Mouse (Mus musculus): ENCODE results near the gene Foxp2.

The Foxp2 gene

DNA sequence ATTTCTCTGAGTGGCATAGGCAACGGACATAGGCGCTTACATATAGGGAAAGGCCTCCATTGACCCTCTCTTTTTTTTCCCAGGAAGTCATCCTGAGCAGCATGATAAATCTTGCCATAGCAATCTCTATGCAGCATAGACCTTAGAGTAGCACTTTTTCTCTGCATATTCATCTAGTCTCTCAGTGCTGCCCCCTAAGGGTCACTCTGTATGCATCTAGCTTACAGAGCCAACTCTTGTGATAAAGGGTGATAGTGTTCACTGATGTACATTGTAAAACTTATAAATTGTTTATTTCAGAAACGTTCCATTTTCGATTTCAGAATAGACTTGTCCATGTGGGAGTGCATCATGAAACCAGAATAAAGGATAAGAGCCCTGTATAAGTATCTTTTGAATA, 454.7 kb downstream of the Foxp2 start:
- in situ Hi-C loops (cut with MboI; ENCODE audit: low sequenced_read_pairs): no loop called here

DNA sequence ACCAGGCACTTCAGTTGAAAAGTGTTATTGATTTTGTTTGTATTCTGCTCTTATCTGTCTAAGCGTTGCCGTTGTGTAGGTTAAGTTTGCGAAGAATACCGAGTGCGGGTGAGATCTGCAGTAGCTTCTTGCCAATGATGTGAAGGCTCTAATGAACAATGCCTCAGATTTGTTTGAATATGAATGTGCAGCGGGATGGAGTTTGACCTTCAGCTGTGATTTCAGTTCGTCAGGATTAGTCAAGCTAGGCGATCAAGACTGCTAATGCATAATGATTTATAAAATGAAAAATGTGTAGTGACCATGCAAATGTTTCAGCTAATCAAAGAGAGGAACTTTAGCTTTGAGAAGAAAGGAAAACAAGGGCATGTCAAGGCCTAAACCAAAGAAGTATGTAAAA, 469.1 kb downstream of the Foxp2 start:
- in situ Hi-C loops (cut with MboI; ENCODE audit: low sequenced_read_pairs): no loop called here

DNA sequence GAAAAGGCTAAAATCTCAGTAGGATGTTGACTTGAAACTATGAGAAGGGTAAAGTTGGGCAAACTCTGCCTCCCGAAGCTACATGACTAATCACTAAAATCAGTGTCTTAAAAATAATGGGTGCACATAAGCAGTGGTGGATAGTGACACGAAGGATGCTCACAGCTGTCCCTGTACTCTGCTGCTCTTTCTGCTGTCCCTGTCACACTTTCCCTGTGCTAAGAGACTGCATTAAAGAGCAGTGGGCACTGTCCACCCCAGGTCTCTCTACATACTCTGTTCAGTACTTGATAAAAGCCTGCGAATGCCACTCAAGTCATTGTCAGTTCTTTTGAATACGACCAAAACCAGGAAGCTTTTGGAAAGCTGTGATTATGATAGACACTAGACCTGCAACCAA, 469.7 kb downstream of the Foxp2 start:
- in situ Hi-C loops (cut with MboI; ENCODE audit: low sequenced_read_pairs): no loop called here

DNA sequence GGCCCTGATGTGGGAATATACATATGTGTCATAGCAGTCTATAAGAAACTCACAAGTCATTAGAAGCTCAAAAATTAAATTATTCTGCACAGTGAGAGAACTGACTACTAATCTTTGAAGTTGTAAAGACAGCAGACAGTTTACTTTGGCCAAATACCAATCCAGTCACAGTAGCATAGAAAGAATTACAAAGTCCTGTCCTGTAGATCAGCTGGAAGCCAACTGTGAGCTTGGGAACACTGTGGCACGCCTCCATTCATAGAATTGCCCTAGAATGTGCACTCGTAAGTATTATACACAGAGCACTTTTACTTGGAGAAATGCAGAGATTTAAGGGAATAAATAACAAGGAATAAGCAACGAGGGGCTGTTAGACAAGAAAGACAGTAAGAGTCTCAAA, 472.5 kb downstream of the Foxp2 start:
- in situ Hi-C loops (cut with MboI; ENCODE audit: low sequenced_read_pairs): no loop called here

DNA sequence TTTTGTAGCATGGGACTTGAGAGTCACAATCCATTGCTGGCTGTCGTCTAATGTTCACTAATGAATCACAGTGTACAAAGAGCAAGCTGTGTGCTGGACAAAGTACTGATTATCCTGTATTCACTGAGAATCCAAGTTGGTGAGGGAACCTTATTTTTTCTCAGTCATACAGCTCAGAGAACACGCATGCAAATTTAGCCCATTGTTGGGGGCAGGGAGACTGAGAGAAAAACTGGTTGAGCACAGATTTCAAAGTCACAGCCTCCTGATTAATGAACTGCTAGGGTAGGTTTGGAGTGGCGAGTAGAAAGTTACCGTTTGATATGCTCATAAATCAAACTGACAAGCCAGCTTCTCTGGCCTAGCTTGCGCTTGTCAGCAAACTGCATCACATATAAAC, 477.1 kb downstream of the Foxp2 start:
- in situ Hi-C loops (cut with MboI; ENCODE audit: low sequenced_read_pairs): no loop called here

DNA sequence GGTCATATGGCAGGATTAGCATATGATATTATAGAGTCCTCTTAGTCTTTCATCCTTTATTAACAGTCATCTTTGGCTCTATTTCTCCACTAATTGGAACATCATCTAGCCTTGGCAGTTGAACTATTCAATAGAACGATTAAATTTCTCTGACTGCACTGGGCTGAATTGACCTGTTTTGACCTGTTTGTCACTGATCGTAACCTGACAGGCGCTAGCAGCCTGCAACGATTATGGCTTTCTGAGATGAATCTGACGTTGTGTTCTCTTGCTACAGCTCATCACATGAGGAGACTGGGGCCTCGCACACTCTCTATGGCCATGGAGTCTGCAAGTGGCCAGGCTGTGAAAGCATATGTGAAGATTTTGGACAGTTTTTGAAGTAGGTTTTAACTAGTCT, 495.3 kb downstream of the Foxp2 start:
- in situ Hi-C loops (cut with MboI; ENCODE audit: low sequenced_read_pairs): no loop called here

DNA sequence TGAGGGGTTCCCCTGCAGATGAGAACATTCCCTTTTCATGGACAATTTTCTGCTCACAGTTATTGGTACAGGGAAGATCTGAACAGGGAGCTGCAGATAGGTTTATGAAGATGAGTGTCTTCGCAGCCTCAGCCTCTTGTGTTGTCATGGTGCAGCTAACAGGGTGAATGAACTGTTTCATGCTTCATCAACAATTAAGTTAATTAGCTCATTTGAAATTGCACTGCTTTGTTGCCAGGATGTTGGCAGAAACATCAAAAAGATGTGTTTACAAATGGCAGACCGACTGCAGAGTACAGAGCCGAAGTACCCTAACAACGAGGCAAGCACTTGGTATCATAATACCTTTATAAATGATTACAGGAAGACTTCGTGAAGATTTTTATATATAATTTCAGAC, 496.3 kb downstream of the Foxp2 start:
- in situ Hi-C loops (cut with MboI; ENCODE audit: low sequenced_read_pairs): no loop called here

DNA sequence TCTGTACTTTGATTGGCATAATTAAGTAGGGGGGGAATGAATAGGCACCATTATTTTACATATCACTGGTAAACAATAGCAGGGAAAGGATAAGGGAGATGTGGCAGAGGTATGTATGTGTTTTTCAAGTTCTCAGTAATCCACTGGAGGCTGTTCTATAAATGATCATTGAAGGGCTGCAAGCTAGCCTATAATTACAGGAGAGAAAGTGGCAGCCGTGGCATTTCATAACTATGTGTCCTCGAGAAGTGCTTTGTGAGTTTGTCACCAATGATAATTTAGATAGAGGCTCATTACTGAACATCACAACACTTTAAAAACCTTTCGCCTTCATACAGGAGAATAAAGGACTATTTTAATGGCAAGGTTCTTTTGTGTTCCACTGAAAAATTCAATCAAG, 500.0 kb downstream of the Foxp2 start:
- in situ Hi-C loops (cut with MboI; ENCODE audit: low sequenced_read_pairs): no loop called here

DNA sequence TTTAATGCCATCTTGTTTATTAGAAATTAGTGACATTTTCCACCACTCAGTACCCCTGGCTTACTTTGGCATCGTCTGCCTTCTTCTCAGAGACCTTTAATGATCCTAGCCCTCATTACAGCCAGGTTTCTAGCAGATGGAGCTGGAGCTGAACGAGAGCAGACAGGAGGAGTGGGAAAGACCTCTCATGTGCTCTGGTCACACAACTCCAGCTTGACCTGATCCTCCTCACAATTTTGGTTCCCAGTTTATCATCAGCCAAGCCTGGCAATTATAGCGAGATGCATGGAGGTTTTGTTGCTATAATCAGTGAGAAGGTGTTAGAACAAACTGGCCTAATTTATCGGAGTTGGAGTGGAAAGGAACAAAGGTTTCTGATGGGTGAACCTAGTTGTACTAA, 500.9 kb downstream of the Foxp2 start:
- in situ Hi-C loops (cut with MboI; ENCODE audit: low sequenced_read_pairs): no loop called here

DNA sequence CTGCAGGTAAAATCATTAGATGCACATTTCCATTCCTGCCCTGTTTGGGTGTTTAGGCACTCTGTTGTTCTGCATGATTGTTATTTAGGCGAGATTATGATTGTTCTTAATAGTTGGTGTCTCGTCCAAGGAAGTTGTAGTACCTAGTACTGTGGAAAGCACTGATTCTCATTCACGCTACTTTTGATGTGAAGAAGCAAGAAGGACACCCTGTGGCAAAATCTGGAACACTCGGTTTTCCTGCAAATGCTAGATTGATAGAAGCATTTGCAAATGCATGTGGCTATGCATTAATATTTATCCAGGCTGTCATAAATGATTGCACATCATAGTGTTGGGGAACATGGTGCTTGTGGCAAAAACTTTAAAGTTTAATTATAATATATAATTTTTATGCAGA, 514.0 kb downstream of the Foxp2 start:
- in situ Hi-C loops (cut with MboI; ENCODE audit: low sequenced_read_pairs): no loop called here

DNA sequence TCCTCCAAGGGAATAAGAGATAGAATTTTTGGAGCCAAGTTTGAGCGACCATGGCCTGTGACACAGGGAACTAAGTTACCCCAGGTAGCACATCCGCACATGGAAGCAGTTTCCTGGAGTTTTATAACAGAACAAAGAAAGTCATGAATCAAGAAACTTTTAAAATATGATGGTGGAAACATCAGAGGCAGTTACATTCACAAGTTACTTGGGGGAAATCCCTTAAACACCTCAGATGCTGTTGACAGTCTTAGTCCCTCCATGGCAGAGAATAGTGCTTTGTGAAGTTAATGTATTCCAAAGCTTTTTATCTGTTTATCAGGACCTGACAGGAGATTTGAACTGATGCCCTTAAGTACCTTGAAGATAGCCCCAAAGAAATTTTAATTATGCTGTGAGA, 558.6 kb downstream of the Foxp2 start:
- in situ Hi-C loops (cut with MboI; ENCODE audit: low sequenced_read_pairs): no loop called here

DNA sequence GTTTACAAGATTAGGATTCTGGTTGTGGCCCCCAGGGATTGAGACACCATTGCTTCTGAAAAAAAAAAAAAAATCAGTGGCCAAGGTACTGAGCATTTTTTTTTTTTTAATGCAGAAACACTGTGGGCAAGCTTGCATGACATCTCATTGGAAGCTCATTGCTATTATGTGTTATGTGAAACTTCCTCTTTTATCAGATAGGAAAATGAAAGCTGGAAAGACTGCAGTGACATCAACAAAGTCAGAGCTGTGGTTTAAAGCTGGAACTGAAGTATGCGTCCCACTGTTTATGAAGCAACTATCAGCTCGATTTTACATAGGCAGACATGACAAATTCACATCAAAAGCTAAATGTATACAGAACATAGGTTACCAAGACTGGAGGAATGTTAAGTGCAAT, 562.2 kb downstream of the Foxp2 start:
- in situ Hi-C loops (cut with MboI; ENCODE audit: low sequenced_read_pairs): no loop called here

DNA sequence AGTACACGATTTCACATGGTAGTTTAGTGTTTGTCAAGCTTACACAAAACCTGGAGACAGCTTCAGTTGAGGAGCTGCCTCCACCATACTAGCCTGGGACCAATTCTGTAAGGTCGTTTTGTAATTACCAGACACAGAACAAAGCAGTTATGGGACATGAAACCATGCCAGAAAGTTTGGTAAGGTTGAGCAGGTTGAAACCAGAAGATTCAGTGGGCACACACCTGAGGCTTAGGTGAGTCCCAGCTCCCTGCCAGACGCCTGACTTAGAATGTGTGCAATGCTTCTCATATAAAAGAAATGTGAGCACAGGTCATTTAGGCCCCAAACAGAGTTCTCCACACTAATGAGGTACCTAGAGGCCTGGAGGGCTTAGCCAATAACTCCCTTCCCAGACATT, 564.3 kb downstream of the Foxp2 start:
- in situ Hi-C loops (cut with MboI; ENCODE audit: low sequenced_read_pairs): no loop called here

DNA sequence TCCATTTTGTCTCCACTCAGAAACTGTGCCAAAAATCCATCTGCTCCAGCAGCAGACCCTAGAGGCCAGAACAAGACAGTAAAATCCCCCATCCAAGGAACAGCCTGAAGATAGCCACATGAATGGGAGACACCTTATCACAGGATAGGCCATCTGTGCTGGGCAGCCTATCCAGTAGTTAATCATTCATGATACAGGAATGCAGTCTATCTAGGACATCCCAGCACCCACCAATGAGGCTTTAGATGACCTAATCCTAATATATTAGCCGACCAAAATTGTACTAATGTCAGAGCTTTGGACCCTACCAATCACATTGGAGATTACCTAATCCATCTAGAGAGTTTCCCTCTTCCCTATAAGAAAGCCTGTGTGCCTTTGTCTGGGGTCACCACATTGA, 565.5 kb downstream of the Foxp2 start:
- in situ Hi-C loops (cut with MboI; ENCODE audit: low sequenced_read_pairs): no loop called here

DNA sequence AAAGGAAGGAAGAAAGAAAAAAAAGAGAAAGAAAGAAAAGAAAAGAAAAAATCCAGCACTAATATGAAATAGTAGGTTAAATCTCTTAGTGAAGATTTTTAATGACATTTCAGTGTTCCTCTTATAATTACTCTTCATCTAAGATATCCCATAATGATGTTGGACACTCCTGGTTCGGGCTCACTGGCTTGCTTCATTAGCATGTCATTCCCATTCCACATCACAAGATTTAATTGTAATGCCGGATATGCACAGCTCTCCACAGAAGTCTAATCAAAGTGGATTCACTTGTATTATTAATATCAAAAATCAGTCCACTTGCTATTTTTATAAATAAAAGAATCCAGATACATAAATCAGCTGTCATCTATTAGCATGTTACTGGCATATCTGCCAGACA, 585.8 kb downstream of the Foxp2 start:
- in situ Hi-C loops (cut with MboI; ENCODE audit: low sequenced_read_pairs): no loop called here
